Mouse (Mus musculus) midbrain, embryonic 14.5 days (tissue): ENCODE results near the gene Ube2h. TPM values are rescaled to one million over a fixed set of nuclear protein-coding genes. Genes with fewer than 3 reads are reported as not detected.
A peak's percentile ranks its signal among the peaks of the same experiment; 100 is the strongest.

Experiments
- ATAC-seq: fragments of 200-750 bp; cut with Nextera tagmentation; 2 replicates; pipeline ENCODE4 v1.8.0; 2017; ENCODE audit warnings: moderate number of reproducible peaks, moderate library complexity; ENCODE audit not compliant: low FRiP score, low TSS enrichment
- DNase-seq: peaks from one replicate; pipeline ENCODE4 v3.0.0-alpha.2; 2015
- H3K27ac ChIP-seq: fragments of 300-500 bp; sonication (generic); replicated peaks from 2 replicates; pipeline ENCODE4 v1.5.1; 2014; ENCODE audit warnings: mild to moderate bottlenecking, low read depth, low read length, moderate library complexity
- H3K27me3 ChIP-seq: fragments of 300-500 bp; sonication (generic); 2 replicates; pipeline ENCODE4 v1.6.1; 2014; ENCODE audit warnings: low read length, control low read depth, mixed read lengths; ENCODE audit not compliant: control insufficient read depth, insufficient read depth
- H3K36me3 ChIP-seq: fragments of 300-500 bp; sonication (generic); 2 replicates; pipeline ENCODE4 v1.6.1; 2014; ENCODE audit warnings: low read length, control low read depth; ENCODE audit not compliant: control insufficient read depth, insufficient read depth
- H3K4me1 ChIP-seq: fragments of 300-500 bp; sonication (generic); 2 replicates; pipeline ENCODE4 v1.6.1; 2014; ENCODE audit warnings: mild to moderate bottlenecking, antibody characterized with exemption, low read length, control low read depth; ENCODE audit not compliant: control insufficient read depth, insufficient read depth
- H3K4me2 ChIP-seq: fragments of 300-500 bp; sonication (generic); 2 replicates; pipeline ENCODE4 v1.6.1; 2014; ENCODE audit warnings: mild to moderate bottlenecking, low read length, moderate library complexity
- H3K4me3 ChIP-seq: fragments of 300-500 bp; sonication (generic); replicated peaks from 2 replicates; pipeline ENCODE4 v1.5.1; 2014; ENCODE audit warnings: low read depth, low read length
- H3K9ac ChIP-seq: fragments of 300-500 bp; sonication (generic); replicated peaks from 2 replicates; pipeline ENCODE4 v1.6.1; 2014; ENCODE audit warnings: mild to moderate bottlenecking, low read length, moderate library complexity
- H3K9me3 ChIP-seq: fragments of 300-500 bp; sonication (generic); 2 replicates; pipeline ENCODE4 v1.6.1; 2016; ENCODE audit warnings: low read length, control low read depth, mixed read lengths; ENCODE audit not compliant: control insufficient read depth
- WGBS: fragments of 180-500 bp; shearing (Covaris S2); extraction: QIAGEN DNeasy Blood & Tissue Kit; methylation state at CpG from one replicate; pipeline ENCODE4 v1.1.7; 2014; 5-methylcytosine and 5-hydroxymethylcytosine counted together
- polyA plus RNA-seq: library from polyadenylated mRNA; unstranded; fragments of >200 nt; fragmentation: Nextera tagmentation; extraction: Ambion mirVana; gene quantifications from 2 replicates; pipeline ENCODE4 v1.2.1, GENCODE M21; 2014

The Ube2h gene
- polyA plus RNA-seq, 1 experiment from 2014 or later: 76.5 TPM

DNA sequence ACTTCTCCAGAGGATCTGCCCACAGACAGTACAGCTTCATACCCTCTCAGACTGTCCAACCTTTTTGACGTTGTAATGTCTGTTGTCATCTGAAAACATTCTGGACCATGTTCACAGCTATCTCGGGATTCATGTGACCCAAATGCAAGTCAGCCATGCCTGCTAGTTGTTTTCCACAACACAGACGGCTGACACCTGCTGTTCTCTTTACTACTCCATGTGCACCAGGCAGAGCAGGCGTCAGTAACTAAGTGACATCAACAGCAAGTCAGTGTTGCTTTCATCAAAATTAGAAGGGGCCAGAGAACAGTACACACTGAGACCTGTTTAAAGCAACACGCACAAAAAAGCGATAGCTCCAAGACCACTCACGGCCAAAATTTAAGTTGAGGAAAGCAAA, 36.9 kb downstream of the Ube2h start:
- Histone ChIP-seq H3K27ac (no peak overlapping the region), H3K36me3 (peaks cover 56% of the 10 kb centered on the region), H3K4me2 (no peak overlapping the region), H3K9me3 (no peaks in the 10 kb centered on the region), H3K9ac (no peak overlapping the region), H3K4me1 (peaks cover 3% of the 10 kb centered on the region; the same call in 1 of the 2 replicates), H3K27me3 (no peaks in the 10 kb centered on the region), H3K4me3 (no peak overlapping the region)
- no peak for ATAC-seq
- no peak for DNase-seq
- 96% methylated on average over 7 of the region's 7 CpGs for WGBS

DNA sequence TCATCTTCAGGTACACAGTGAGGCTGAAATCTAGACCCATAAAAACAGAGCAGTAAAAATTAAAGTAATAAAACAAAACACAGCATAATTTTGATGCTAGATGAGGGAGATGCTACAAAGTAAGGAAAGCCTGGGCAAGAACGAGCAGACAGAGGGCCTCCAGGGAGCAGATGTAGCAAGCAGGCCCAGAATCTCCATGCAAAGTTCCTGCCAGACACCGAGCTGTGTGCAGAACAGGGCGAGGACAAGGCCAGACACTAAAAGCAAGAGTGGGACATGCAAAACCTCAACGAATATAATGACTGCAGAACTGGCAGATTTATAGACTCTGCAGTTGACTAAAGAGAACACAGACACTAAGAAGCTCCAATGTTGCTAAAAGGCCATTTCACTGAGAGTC, 38.9 kb downstream of the Ube2h start:
- Histone ChIP-seq H3K4me1 (no peaks in the 10 kb centered on the region), H3K27ac (no peak overlapping the region), H3K27me3 (no peaks in the 10 kb centered on the region), H3K9ac (no peak overlapping the region), H3K4me3 (no peak overlapping the region), H3K4me2 (no peak overlapping the region), H3K9me3 (no peaks in the 10 kb centered on the region), H3K36me3 (peaks cover 59% of the 10 kb centered on the region)
- ATAC-seq: no peak
- 90% methylated on average over 4 of the region's 4 CpGs for WGBS
- DNase-seq: no peak

DNA sequence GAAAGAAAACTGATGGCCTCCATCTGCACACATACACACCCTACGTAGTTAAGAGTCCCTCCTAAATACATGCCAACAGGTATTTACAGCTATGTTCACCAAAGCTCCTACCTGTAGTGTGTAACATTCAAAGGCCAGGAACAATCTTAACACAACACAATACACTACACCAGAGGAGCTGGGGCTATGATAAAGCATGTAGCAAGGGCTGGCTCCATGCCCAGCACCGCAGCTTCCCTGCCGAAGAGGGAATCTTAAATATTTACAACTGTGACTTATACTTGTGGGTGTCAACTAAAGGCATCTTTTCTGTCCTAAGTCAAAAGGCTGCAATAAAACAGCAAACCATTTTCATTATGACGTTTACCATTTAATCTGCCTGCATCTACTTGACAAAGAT, 41.3 kb downstream of the Ube2h start:
- H3K4me3 ChIP-seq: no peak overlapping the region
- H3K4me2 ChIP-seq: no peak overlapping the region
- ATAC-seq (no peak), DNase-seq (peak; percentile 15)
- H3K9me3 ChIP-seq: no peaks in the 10 kb centered on the region
- no peaks in the 10 kb centered on the region for H3K4me1 ChIP-seq
- 81% methylated on average over 4 of the region's 4 CpGs for WGBS
- H3K9ac ChIP-seq: no peak overlapping the region
- no peak overlapping the region for H3K27ac ChIP-seq
- peaks cover 69% of the 10 kb centered on the region for H3K36me3 ChIP-seq
- no peaks in the 10 kb centered on the region for H3K27me3 ChIP-seq

DNA sequence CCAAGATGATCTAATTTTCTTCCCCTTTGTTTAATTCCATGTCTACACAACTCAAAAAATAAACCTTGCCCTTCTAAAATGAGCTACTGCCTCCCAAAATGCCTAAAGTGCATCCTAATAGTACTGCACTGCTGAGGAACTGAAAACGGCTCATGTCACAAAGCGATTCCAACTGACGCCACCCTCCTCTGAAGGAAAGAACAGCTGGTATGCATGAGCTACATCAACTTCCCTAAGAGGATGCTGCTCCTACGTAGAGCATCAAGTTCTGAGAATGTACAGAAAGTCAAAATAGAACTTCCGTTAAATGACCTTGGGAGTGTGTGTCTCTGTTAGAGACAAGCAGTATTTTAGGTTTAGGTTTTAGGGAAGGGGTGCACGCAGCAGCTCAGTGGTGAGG, 45.1 kb downstream of the Ube2h start:
- Histone ChIP-seq H3K36me3 (peaks cover 62% of the 10 kb centered on the region), H3K27ac (no peak overlapping the region), H3K4me2 (no peak overlapping the region), H3K27me3 (no peaks in the 10 kb centered on the region), H3K9me3 (no peaks in the 10 kb centered on the region), H3K4me1 (no peaks in the 10 kb centered on the region), H3K9ac (no peak overlapping the region), H3K4me3 (no peak overlapping the region)
- 93% methylated on average over 6 of the region's 6 CpGs for WGBS
- ATAC-seq (no peak), DNase-seq (no peak)

DNA sequence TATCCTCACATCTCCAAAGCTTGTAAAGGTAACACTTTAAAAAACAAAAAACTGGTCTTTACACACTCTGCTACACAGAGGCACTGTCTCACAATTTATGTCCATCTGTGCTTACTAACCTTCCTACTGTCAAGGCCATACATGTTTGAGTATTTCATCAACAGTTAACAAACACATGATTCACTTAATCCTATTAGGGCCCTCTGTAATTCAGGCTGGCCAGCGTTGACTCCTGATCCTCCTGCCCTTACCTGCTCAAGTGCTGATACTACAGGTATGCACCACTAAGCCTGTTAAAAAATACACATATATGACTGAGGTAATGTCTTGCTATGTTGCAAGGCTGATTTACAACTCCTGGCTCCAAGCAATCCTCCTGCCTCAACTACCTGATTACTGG, 46.4 kb downstream of the Ube2h start:
- WGBS: 61% methylated on average over 1 of the region's 1 CpGs
- no peak overlapping the region for H3K4me2 ChIP-seq
- no peaks in the 10 kb centered on the region for H3K9me3 ChIP-seq
- no peak overlapping the region for H3K27ac ChIP-seq
- H3K4me1 ChIP-seq: no peaks in the 10 kb centered on the region
- H3K4me3 ChIP-seq: no peak overlapping the region
- H3K36me3 ChIP-seq: peaks cover 56% of the 10 kb centered on the region
- ATAC-seq (no peak), DNase-seq (no peak)
- H3K27me3 ChIP-seq: no peaks in the 10 kb centered on the region
- no peak overlapping the region for H3K9ac ChIP-seq

DNA sequence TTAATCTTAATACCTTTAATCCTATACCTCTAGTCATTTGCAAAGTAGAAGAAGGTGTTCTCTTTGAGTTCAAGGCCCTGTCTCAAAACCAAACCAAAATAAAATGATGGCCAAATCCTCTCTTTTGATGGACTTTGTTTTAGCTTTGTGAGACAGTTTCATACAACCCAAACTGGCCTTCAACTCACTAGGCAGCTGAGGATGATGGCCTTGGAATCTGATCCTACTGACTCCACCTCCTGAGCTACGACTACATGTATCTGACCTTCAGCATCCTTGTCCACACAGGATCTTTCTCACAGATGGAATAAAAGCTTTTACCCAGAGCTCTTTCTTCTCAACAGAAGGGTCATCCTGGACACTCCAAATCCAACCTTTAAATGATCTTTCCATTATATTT, 48.5 kb downstream of the Ube2h start:
- H3K4me2 ChIP-seq: no peak overlapping the region
- H3K4me1 ChIP-seq: no peaks in the 10 kb centered on the region
- no peak overlapping the region for H3K4me3 ChIP-seq
- H3K27ac ChIP-seq: no peak overlapping the region
- no peaks in the 10 kb centered on the region for H3K27me3 ChIP-seq
- whole genome bisulfite sequencing: 89% methylated on average over 1 of the region's 1 CpGs
- no peaks in the 10 kb centered on the region for H3K9me3 ChIP-seq
- no peak for DNase-seq
- no peak for ATAC-seq
- no peak overlapping the region for H3K9ac ChIP-seq
- peaks cover 45% of the 10 kb centered on the region for H3K36me3 ChIP-seq

DNA sequence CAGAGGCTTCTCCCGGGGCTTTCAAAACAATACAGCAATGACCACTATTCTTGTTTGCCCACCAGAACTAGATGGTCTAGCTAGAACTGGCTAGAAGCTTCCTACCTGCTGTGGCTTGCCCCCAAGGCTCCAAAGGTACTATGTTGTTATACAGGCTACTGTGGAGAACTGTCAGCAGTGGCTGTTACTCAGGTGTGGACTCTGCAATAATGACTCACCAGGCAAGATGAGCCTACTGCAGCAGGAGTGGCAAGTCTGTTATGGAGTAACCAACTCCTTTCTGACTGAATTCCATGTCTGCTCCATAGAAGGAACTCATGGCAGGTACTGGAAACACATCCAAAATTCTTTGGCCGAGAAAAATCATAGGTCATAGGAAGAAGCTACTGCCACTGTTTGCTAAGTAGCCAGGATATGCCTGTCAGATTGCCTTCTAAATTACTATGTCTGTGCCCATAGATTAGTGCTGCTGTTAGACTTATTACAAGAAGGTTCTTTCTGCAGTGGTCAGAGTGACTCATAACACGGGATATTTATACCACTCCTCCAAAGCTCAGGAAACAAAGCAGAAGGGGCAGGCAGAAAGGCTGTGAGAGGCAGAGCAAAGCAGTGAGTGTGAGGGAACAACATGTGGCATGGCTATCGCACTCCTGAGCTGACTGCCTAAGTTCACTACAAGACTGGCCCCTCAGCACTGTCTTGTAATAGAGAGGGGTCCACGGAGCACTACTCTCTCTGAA, 51.9 kb downstream of the Ube2h start:
- no peak for ATAC-seq

DNA sequence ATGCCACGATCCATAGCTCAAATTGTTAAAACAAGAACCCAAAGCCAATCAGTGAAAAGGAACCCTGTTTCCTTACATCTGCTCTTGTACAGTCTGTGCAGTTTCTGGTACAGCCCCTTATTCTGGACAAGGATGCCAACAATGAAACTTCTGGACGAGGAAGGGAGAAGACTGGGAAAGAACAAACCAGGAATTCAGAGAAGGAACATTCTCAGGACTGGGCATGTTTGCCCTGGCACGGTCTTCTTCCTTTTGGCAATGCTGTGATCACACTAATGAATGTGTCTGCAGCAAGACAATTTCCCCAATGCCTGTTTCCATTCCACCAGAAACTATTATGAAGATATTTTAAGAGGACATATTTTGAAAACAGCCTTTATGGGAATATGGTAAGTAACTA, 55.6 kb downstream of the Ube2h start:
- WGBS: 88% methylated on average over 3 of the region's 3 CpGs

More for the DNA sequence above, 51.9 kb downstream of the Ube2h start:
- no peak overlapping the region for H3K4me3 ChIP-seq
- H3K9ac ChIP-seq: no peak overlapping the region
- no peak overlapping the region for H3K4me2 ChIP-seq
- no peak for DNase-seq
- H3K9me3 ChIP-seq: no peaks in the 10 kb centered on the region
- WGBS: 87% methylated on average over 5 of the region's 5 CpGs
- H3K36me3 ChIP-seq: peaks cover 20% of the 10 kb centered on the region; the same call in 1 of the 2 replicates
- H3K27me3 ChIP-seq: no peaks in the 10 kb centered on the region
- H3K27ac ChIP-seq: no peak overlapping the region
- H3K4me1 ChIP-seq: no peaks in the 10 kb centered on the region

DNA sequence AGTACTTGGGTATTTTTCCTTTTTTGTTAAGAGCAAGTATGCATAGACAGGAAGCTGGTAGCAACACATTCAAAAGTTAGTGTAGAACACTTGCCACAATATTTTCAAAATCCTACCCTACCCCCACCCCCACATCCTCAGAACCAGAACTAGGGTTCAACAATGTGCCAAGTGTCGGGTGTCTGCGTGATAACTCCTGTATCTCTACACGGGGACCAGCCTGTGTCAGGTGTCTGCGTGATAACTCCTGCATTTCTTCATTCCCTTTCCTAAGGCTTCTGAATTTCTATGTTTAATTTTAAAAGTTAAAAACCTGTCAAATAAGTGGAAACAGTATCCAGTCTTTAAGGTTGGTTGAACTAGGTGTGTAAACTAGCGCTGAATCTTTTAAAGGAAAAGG, 58.4 kb downstream of the Ube2h start:
- no peaks in the 10 kb centered on the region for H3K9me3 ChIP-seq
- H3K27ac ChIP-seq: no peak overlapping the region
- 96% methylated on average over 5 of the region's 5 CpGs for WGBS
- H3K4me1 ChIP-seq: no peaks in the 10 kb centered on the region
- no peak overlapping the region for H3K4me2 ChIP-seq
- H3K4me3 ChIP-seq: no peak overlapping the region
- no peaks in the 10 kb centered on the region for H3K27me3 ChIP-seq
- peaks cover 9% of the 10 kb centered on the region for H3K36me3 ChIP-seq
- no peak for ATAC-seq
- H3K9ac ChIP-seq: no peak overlapping the region
- no peak for DNase-seq

More for the DNA sequence above, 55.6 kb downstream of the Ube2h start:
- Histone ChIP-seq H3K9ac (no peak overlapping the region), H3K4me3 (no peak overlapping the region), H3K4me2 (no peak overlapping the region), H3K4me1 (no peaks in the 10 kb centered on the region), H3K27ac (no peak overlapping the region), H3K36me3 (peaks cover 12% of the 10 kb centered on the region; the same call in 1 of the 2 replicates), H3K9me3 (no peaks in the 10 kb centered on the region), H3K27me3 (no peaks in the 10 kb centered on the region)
- no peak for DNase-seq
- no peak for ATAC-seq
